Mouse (Mus musculus): ENCODE results near the gene F5. TPM values are rescaled to one million over a fixed set of nuclear protein-coding genes. Genes with fewer than 3 reads are reported as not detected.

The F5 gene
- 0.19 and 0.43 TPM in 2 replicates for polyA plus RNA-seq (2014; fragmentation: Nextera tagmentation; extraction: Ambion mirVana)

GRCm38 (mm10) chr1:164151387-164152088, at the start of gene F5:
TSS of gene F5 (plus strand) at chr1:164151838.
- H3K9me3 ChIP-seq (ENCODE audit: control insufficient read depth, low read length): no peaks in the 10 kb centered on the region
- 10% methylated on average over 16 of the region's 16 CpGs for WGBS
- H3K4me2 ChIP-seq (ENCODE audit: low read depth, low read length, severe bottlenecking): 0 out of 2 replicates have a peak within 1 kb of the TSS, but pooled peaks have one; percentile 30
- no peak within 1 kb of the TSS for H3K27ac ChIP-seq (ENCODE audit: low read depth, low read length)
- H3K4me1 ChIP-seq (replicated peaks; ENCODE audit: control insufficient read depth, insufficient read depth, low read length): no peaks in the 10 kb centered on the region; the same call in 1 of the 2 replicates
- no peak within 1 kb of the TSS for H3K4me3 ChIP-seq (ENCODE audit: low read depth, low read length)
- peak; percentile 39; the same call in 1 of the 2 replicates for ATAC-seq (replicated peaks; ENCODE audit: low FRiP score)
- no peaks in the 10 kb centered on the region for H3K27me3 ChIP-seq (ENCODE audit: control insufficient read depth, insufficient read depth, low read length)
- no peaks in the 10 kb centered on the region for H3K36me3 ChIP-seq (ENCODE audit: control insufficient read depth, insufficient read depth, low read length)
- H3K9ac ChIP-seq (ENCODE audit: low read length): no peak within 1 kb of the TSS
- peak; percentile 53 for DNase-seq (ENCODE audit: low spot score)

GRCm38 (mm10) chr1:164109763-164110162, 41.9 kb upstream of the F5 start:
- Histone ChIP-seq H3K4me3 (ENCODE audit: low read depth, low read length) (no peak overlapping the region), H3K4me1 (replicated peaks; ENCODE audit: control insufficient read depth, insufficient read depth, low read length) (no peaks in the 10 kb centered on the region), H3K27me3 (ENCODE audit: control insufficient read depth, insufficient read depth, low read length) (no peaks in the 10 kb centered on the region), H3K9me3 (ENCODE audit: control insufficient read depth, low read length) (no peaks in the 10 kb centered on the region), H3K9ac (ENCODE audit: low read length) (no peak overlapping the region), H3K27ac (ENCODE audit: low read depth, low read length) (no peak overlapping the region), H3K36me3 (ENCODE audit: control insufficient read depth, insufficient read depth, low read length) (no peaks in the 10 kb centered on the region), H3K4me2 (ENCODE audit: low read depth, low read length, severe bottlenecking) (no peak overlapping the region)
- 86% methylated on average over 2 of the region's 2 CpGs for WGBS
- ATAC-seq (replicated peaks; ENCODE audit: low FRiP score) (no peak), DNase-seq (ENCODE audit: low spot score) (no peak)

- H3K9ac ChIP-seq (ENCODE audit: low read length): no peak overlapping the region
- 90% methylated on average over 9 of the region's 9 CpGs for WGBS
- DNase-seq (ENCODE audit: low spot score): no peak
- no peak overlapping the region for H3K4me2 ChIP-seq (ENCODE audit: low read depth, low read length, severe bottlenecking)
- no peaks in the 10 kb centered on the region for H3K4me1 ChIP-seq (replicated peaks; ENCODE audit: control insufficient read depth, insufficient read depth, low read length)
- H3K9me3 ChIP-seq (ENCODE audit: control insufficient read depth, low read length): no peaks in the 10 kb centered on the region
- H3K27ac ChIP-seq (ENCODE audit: low read depth, low read length): no peak overlapping the region
- H3K4me3 ChIP-seq (ENCODE audit: low read depth, low read length): no peak overlapping the region
- no peak for ATAC-seq (replicated peaks; ENCODE audit: low FRiP score)
- H3K27me3 ChIP-seq (ENCODE audit: control insufficient read depth, insufficient read depth, low read length): no peaks in the 10 kb centered on the region
- H3K36me3 ChIP-seq (ENCODE audit: control insufficient read depth, insufficient read depth, low read length): no peaks in the 10 kb centered on the region
These were observed 40.9 kb upstream of the F5 start for GRCm38 (mm10) chr1:164110591-164111329.

GRCm38 (mm10) chr1:164114280-164114679, 37.4 kb upstream of the F5 start:
- Histone ChIP-seq H3K4me3 (ENCODE audit: low read depth, low read length) (no peak overlapping the region), H3K4me2 (ENCODE audit: low read depth, low read length, severe bottlenecking) (no peak overlapping the region), H3K27me3 (ENCODE audit: control insufficient read depth, insufficient read depth, low read length) (no peaks in the 10 kb centered on the region), H3K36me3 (ENCODE audit: control insufficient read depth, insufficient read depth, low read length) (no peaks in the 10 kb centered on the region), H3K27ac (ENCODE audit: low read depth, low read length) (no peak overlapping the region), H3K4me1 (replicated peaks; ENCODE audit: control insufficient read depth, insufficient read depth, low read length) (no peaks in the 10 kb centered on the region), H3K9me3 (ENCODE audit: control insufficient read depth, low read length) (no peaks in the 10 kb centered on the region), H3K9ac (ENCODE audit: low read length) (no peak overlapping the region)
- DNase-seq (ENCODE audit: low spot score) (no peak), ATAC-seq (replicated peaks; ENCODE audit: low FRiP score) (no peak)
- whole genome bisulfite sequencing: 87% methylated on average over 5 of the region's 5 CpGs

- H3K4me3 ChIP-seq (ENCODE audit: low read depth, low read length): no peak within 1 kb of the TSS
- ATAC-seq (replicated peaks; ENCODE audit: low FRiP score) (no peak), DNase-seq (ENCODE audit: low spot score) (no peak)
- no peak within 1 kb of the TSS for H3K27ac ChIP-seq (ENCODE audit: low read depth, low read length)
- no peaks in the 10 kb centered on the region for H3K27me3 ChIP-seq (ENCODE audit: control insufficient read depth, insufficient read depth, low read length)
- WGBS: 77% methylated on average over 8 of the region's 8 CpGs
- no peaks in the 10 kb centered on the region for H3K4me1 ChIP-seq (replicated peaks; ENCODE audit: control insufficient read depth, insufficient read depth, low read length)
- H3K9me3 ChIP-seq (ENCODE audit: control insufficient read depth, low read length): no peaks in the 10 kb centered on the region
- no peaks in the 10 kb centered on the region for H3K36me3 ChIP-seq (ENCODE audit: control insufficient read depth, insufficient read depth, low read length)
- H3K9ac ChIP-seq (ENCODE audit: low read length): no peak within 1 kb of the TSS
- no peak within 1 kb of the TSS for H3K4me2 ChIP-seq (ENCODE audit: low read depth, low read length, severe bottlenecking)
These were observed 36.6 kb upstream of the F5 start, which contains the start of gene Selp for GRCm38 (mm10) chr1:164114947-164115493. TSS of gene Selp (plus strand) at chr1:164115264.

- no peak for DNase-seq (ENCODE audit: low spot score)
- H3K9ac ChIP-seq (ENCODE audit: low read length): no peak overlapping the region
- WGBS: 67% methylated on average over 6 of the region's 6 CpGs
- no peaks in the 10 kb centered on the region for H3K27me3 ChIP-seq (ENCODE audit: control insufficient read depth, insufficient read depth, low read length)
- H3K27ac ChIP-seq (ENCODE audit: low read depth, low read length): no peak overlapping the region
- no peaks in the 10 kb centered on the region for H3K4me1 ChIP-seq (replicated peaks; ENCODE audit: control insufficient read depth, insufficient read depth, low read length)
- no peaks in the 10 kb centered on the region for H3K9me3 ChIP-seq (ENCODE audit: control insufficient read depth, low read length)
- H3K4me3 ChIP-seq (ENCODE audit: low read depth, low read length): no peak overlapping the region
- no peak for ATAC-seq (replicated peaks; ENCODE audit: low FRiP score)
- H3K4me2 ChIP-seq (ENCODE audit: low read depth, low read length, severe bottlenecking): no peak overlapping the region
- H3K36me3 ChIP-seq (ENCODE audit: control insufficient read depth, insufficient read depth, low read length): no peaks in the 10 kb centered on the region
These were observed 36.0 kb upstream of the F5 start for GRCm38 (mm10) chr1:164115647-164116046.

GRCm38 (mm10) chr1:164117869-164118268, 33.8 kb upstream of the F5 start:
- no peaks in the 10 kb centered on the region for H3K4me1 ChIP-seq (replicated peaks; ENCODE audit: control insufficient read depth, insufficient read depth, low read length)
- H3K27ac ChIP-seq (ENCODE audit: low read depth, low read length): no peak overlapping the region
- no peaks in the 10 kb centered on the region for H3K36me3 ChIP-seq (ENCODE audit: control insufficient read depth, insufficient read depth, low read length)
- no peak for ATAC-seq (replicated peaks; ENCODE audit: low FRiP score)
- 94% methylated on average over 6 of the region's 6 CpGs for WGBS
- H3K9ac ChIP-seq (ENCODE audit: low read length): no peak overlapping the region
- no peaks in the 10 kb centered on the region for H3K9me3 ChIP-seq (ENCODE audit: control insufficient read depth, low read length)
- DNase-seq (ENCODE audit: low spot score): no peak
- H3K27me3 ChIP-seq (ENCODE audit: control insufficient read depth, insufficient read depth, low read length): no peaks in the 10 kb centered on the region
- no peak overlapping the region for H3K4me3 ChIP-seq (ENCODE audit: low read depth, low read length)
- H3K4me2 ChIP-seq (ENCODE audit: low read depth, low read length, severe bottlenecking): no peak overlapping the region

GRCm38 (mm10) chr1:164119892-164120776, 31.5 kb upstream of the F5 start:
- H3K4me3 ChIP-seq (ENCODE audit: low read depth, low read length): no peak overlapping the region
- no peaks in the 10 kb centered on the region for H3K9me3 ChIP-seq (ENCODE audit: control insufficient read depth, low read length)
- H3K27me3 ChIP-seq (ENCODE audit: control insufficient read depth, insufficient read depth, low read length): no peaks in the 10 kb centered on the region
- no peak overlapping the region for H3K4me2 ChIP-seq (ENCODE audit: low read depth, low read length, severe bottlenecking)
- H3K9ac ChIP-seq (ENCODE audit: low read length): no peak overlapping the region
- WGBS: 91% methylated on average over 3 of the region's 3 CpGs
- H3K36me3 ChIP-seq (ENCODE audit: control insufficient read depth, insufficient read depth, low read length): no peaks in the 10 kb centered on the region
- DNase-seq (ENCODE audit: low spot score): no peak
- H3K27ac ChIP-seq (ENCODE audit: low read depth, low read length): no peak overlapping the region
- no peak for ATAC-seq (replicated peaks; ENCODE audit: low FRiP score)
- H3K4me1 ChIP-seq (replicated peaks; ENCODE audit: control insufficient read depth, insufficient read depth, low read length): no peaks in the 10 kb centered on the region

Data from forebrain, embryonic 11.5 days (tissue).